Mouse (Mus musculus): ENCODE results near the gene Pdyn. TPM values are rescaled to one million over a fixed set of nuclear protein-coding genes. Genes with fewer than 3 reads are reported as not detected.

Pdyn gene
- polyA plus RNA-seq, 1 experiment from 2014 or later = 20.5 TPM

DNA sequence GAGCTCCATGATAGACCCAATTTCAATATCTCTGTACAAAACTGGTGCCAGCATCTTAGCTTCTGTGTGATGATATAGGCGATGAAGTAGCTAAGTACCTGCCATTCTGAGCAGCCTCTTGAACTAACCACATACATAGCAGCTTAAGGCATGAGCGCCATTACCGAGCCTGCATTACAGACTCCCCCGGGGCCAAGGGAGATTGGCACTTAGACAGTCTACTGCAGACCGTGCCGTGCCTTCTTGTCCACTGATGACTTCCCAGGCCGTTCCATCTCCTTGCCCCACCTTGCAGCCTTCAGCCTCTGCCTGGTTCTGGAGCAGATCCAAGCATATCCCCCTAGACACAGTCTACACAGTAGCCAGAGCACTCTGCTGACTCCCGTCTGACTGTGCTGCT is 7.0 kb downstream of the Pdyn start:
- H3K4me3 ChIP-seq (replicated peaks; ENCODE audit: low read length) = no peak overlapping the region
- no peaks in the 10 kb centered on the region for H3K4me1 ChIP-seq (replicated peaks; ENCODE audit: control insufficient read depth, insufficient read depth, low read length)
- H3K36me3 ChIP-seq (replicated peaks; ENCODE audit: control insufficient read depth, insufficient read depth) = no peaks in the 10 kb centered on the region
- 79% methylated on average over 8 of the region's 8 CpGs for WGBS
- H3K4me2 ChIP-seq (replicated peaks) = no peak overlapping the region
- no peak overlapping the region for H3K9ac ChIP-seq
- DNase-seq (ENCODE audit: low spot score) (no peak), ATAC-seq (ENCODE audit: low FRiP score) (no peak)
- no peaks in the 10 kb centered on the region; the same call in none of the 2 replicates for H3K27me3 ChIP-seq (ENCODE audit: control insufficient read depth, insufficient read depth, low read length)
- H3K9me3 ChIP-seq (ENCODE audit: control insufficient read depth, low read length) = no peaks in the 10 kb centered on the region
- no peak overlapping the region for H3K27ac ChIP-seq

- Histone ChIP-seq H3K27me3 (ENCODE audit: control insufficient read depth, insufficient read depth, low read length) (no peaks in the 10 kb centered on the region), H3K27ac (no peak overlapping the region), H3K4me2 (replicated peaks) (no peak overlapping the region), H3K4me1 (replicated peaks; ENCODE audit: control insufficient read depth, insufficient read depth, low read length) (no peaks in the 10 kb centered on the region), H3K36me3 (replicated peaks; ENCODE audit: control insufficient read depth, insufficient read depth) (no peaks in the 10 kb centered on the region), H3K4me3 (replicated peaks; ENCODE audit: low read length) (no peak overlapping the region), H3K9ac (no peak overlapping the region), H3K9me3 (ENCODE audit: control insufficient read depth, low read length) (no peaks in the 10 kb centered on the region)
- ATAC-seq (ENCODE audit: low FRiP score) (no peak), DNase-seq (ENCODE audit: low spot score) (no peak)
- WGBS = 83% methylated on average over 7 of the region's 7 CpGs
These were observed 9.9 kb downstream of the Pdyn start for GRCm38 (mm10) chr2:129689694-129690093.

GRCm38 (mm10) chr2:129688036-129688625 is 11.5 kb downstream of the Pdyn start:
- no peak overlapping the region for H3K9ac ChIP-seq
- H3K4me3 ChIP-seq (replicated peaks; ENCODE audit: low read length) = no peak overlapping the region
- ATAC-seq (ENCODE audit: low FRiP score) = no peak
- no peak overlapping the region for H3K27ac ChIP-seq
- no peak for DNase-seq (ENCODE audit: low spot score)
- no peaks in the 10 kb centered on the region for H3K36me3 ChIP-seq (replicated peaks; ENCODE audit: control insufficient read depth, insufficient read depth)
- no peak overlapping the region for H3K4me2 ChIP-seq (replicated peaks)
- H3K27me3 ChIP-seq (ENCODE audit: control insufficient read depth, insufficient read depth, low read length) = no peaks in the 10 kb centered on the region
- H3K4me1 ChIP-seq (replicated peaks; ENCODE audit: control insufficient read depth, insufficient read depth, low read length) = no peaks in the 10 kb centered on the region
- WGBS = 92% methylated on average over 28 of the region's 28 CpGs
- no peaks in the 10 kb centered on the region for H3K9me3 ChIP-seq (ENCODE audit: control insufficient read depth, low read length)

DNA sequence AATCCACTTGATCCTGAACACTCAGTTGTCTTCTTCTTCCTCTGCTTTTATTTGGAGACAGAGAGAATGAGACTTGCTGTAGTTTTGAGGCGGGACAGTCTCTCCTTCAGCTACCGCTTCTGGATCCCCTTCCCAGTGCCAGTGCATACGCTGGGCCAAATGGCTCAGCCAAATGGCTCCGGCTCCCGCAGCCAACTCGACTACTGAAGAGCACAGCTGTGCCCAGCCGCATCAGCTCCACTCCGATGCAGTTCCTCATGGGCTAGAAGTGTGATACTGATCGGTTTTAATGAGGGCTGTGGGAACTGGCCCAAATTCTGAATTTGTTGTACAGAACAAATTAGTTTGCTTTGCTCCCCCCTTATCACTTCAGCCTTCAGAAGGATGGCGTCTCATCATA is 12.7 kb downstream of the Pdyn start:
- DNase-seq (ENCODE audit: low spot score) = no peak

DNA sequence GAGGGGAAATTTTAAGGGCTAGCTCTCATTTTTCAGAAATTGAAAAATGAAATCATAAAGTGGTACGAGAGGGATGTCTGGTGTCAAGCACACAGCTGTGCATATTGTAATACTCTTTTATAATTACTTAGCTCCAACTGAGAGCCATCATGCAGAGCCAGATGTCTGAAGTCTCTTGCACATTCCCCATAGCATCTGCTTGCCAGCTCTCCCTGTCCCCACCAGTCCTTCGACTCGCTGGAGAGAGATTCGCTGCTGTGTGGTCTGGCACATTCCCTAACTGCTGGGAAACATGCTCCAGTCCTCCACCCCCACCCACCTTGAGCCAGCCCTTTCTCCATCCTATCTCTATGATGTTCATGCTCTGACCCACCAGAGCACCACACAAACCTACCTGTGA is 15.6 kb downstream of the Pdyn start:
- Histone ChIP-seq H3K9ac (no peak overlapping the region), H3K9me3 (ENCODE audit: control insufficient read depth, low read length) (no peaks in the 10 kb centered on the region), H3K4me3 (replicated peaks; ENCODE audit: low read length) (no peak overlapping the region), H3K36me3 (replicated peaks; ENCODE audit: control insufficient read depth, insufficient read depth) (no peaks in the 10 kb centered on the region), H3K4me2 (replicated peaks) (no peak overlapping the region), H3K27me3 (ENCODE audit: control insufficient read depth, insufficient read depth, low read length) (no peaks in the 10 kb centered on the region), H3K27ac (no peak overlapping the region), H3K4me1 (replicated peaks; ENCODE audit: control insufficient read depth, insufficient read depth, low read length) (no peaks in the 10 kb centered on the region)
- ATAC-seq (ENCODE audit: low FRiP score) (no peak; the same call in 1 of the 2 replicates), DNase-seq (ENCODE audit: low spot score) (no peak)
- WGBS = 68% methylated on average over 4 of the region's 4 CpGs

More for the DNA sequence above, 12.7 kb downstream of the Pdyn start:
- no peak overlapping the region for H3K27ac ChIP-seq
- 79% methylated on average over 10 of the region's 10 CpGs for WGBS
- H3K27me3 ChIP-seq (ENCODE audit: control insufficient read depth, insufficient read depth, low read length) = no peaks in the 10 kb centered on the region
- no peak overlapping the region for H3K9ac ChIP-seq
- H3K9me3 ChIP-seq (ENCODE audit: control insufficient read depth, low read length) = no peaks in the 10 kb centered on the region
- no peaks in the 10 kb centered on the region for H3K36me3 ChIP-seq (replicated peaks; ENCODE audit: control insufficient read depth, insufficient read depth)
- H3K4me1 ChIP-seq (replicated peaks; ENCODE audit: control insufficient read depth, insufficient read depth, low read length) = no peaks in the 10 kb centered on the region
- no peak overlapping the region for H3K4me3 ChIP-seq (replicated peaks; ENCODE audit: low read length)
- peak; percentile 40; the same call in 1 of the 2 replicates for ATAC-seq (ENCODE audit: low FRiP score)
- H3K4me2 ChIP-seq (replicated peaks) = no peak overlapping the region

GRCm38 (mm10) chr2:129680236-129680635 is 19.4 kb downstream of the Pdyn start:
- Histone ChIP-seq H3K4me2 (replicated peaks) (no peak overlapping the region), H3K4me1 (replicated peaks; ENCODE audit: control insufficient read depth, insufficient read depth, low read length) (no peaks in the 10 kb centered on the region), H3K27ac (no peak overlapping the region), H3K9ac (no peak overlapping the region), H3K36me3 (replicated peaks; ENCODE audit: control insufficient read depth, insufficient read depth) (no peaks in the 10 kb centered on the region), H3K4me3 (replicated peaks; ENCODE audit: low read length) (no peak overlapping the region), H3K27me3 (ENCODE audit: control insufficient read depth, insufficient read depth, low read length) (no peaks in the 10 kb centered on the region), H3K9me3 (ENCODE audit: control insufficient read depth, low read length) (no peaks in the 10 kb centered on the region)
- 92% methylated on average over 3 of the region's 3 CpGs for WGBS
- ATAC-seq (ENCODE audit: low FRiP score) = no peak
- no peak for DNase-seq (ENCODE audit: low spot score)

DNA sequence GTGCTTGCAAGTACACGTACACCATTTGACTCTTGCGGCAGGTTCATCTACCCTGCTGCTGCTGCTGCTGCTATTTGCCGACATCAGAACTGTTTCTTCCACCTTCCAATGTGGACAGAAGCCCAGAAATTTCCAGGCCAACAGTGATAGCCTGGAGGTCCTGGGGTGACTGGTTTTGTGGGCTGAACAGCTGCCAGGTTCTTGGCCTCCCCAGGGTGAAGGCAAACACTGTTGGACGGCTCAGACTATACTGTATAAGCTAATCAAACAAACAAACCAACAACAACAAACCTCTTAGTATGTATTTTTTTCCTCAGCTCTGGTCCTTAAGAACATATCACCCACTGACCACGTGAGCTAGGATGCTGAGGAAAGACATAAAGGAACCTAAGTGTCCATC is 20.6 kb downstream of the Pdyn start:
- 78% methylated on average over 5 of the region's 5 CpGs for WGBS
- no peak overlapping the region for H3K27ac ChIP-seq
- no peak for ATAC-seq (ENCODE audit: low FRiP score)

GRCm38 (mm10) chr2:129677664-129678063 is 22.0 kb downstream of the Pdyn start:
- Histone ChIP-seq H3K27ac (no peak overlapping the region), H3K4me3 (replicated peaks; ENCODE audit: low read length) (no peak overlapping the region), H3K27me3 (ENCODE audit: control insufficient read depth, insufficient read depth, low read length) (no peaks in the 10 kb centered on the region), H3K9ac (no peak overlapping the region), H3K4me1 (replicated peaks; ENCODE audit: control insufficient read depth, insufficient read depth, low read length) (no peaks in the 10 kb centered on the region), H3K36me3 (replicated peaks; ENCODE audit: control insufficient read depth, insufficient read depth) (no peaks in the 10 kb centered on the region), H3K9me3 (ENCODE audit: control insufficient read depth, low read length) (no peaks in the 10 kb centered on the region), H3K4me2 (replicated peaks) (no peak overlapping the region)
- 25% methylated on average over 2 of the region's 2 CpGs for WGBS
- DNase-seq (ENCODE audit: low spot score) = no peak
- no peak for ATAC-seq (ENCODE audit: low FRiP score)

More for the DNA sequence above, 20.6 kb downstream of the Pdyn start:
- H3K27me3 ChIP-seq (ENCODE audit: control insufficient read depth, insufficient read depth, low read length) = no peaks in the 10 kb centered on the region
- no peaks in the 10 kb centered on the region for H3K4me1 ChIP-seq (replicated peaks; ENCODE audit: control insufficient read depth, insufficient read depth, low read length)
- H3K4me3 ChIP-seq (replicated peaks; ENCODE audit: low read length) = no peak overlapping the region
- H3K36me3 ChIP-seq (replicated peaks; ENCODE audit: control insufficient read depth, insufficient read depth) = no peaks in the 10 kb centered on the region
- no peaks in the 10 kb centered on the region for H3K9me3 ChIP-seq (ENCODE audit: control insufficient read depth, low read length)
- DNase-seq (ENCODE audit: low spot score) = no peak
- no peak overlapping the region for H3K4me2 ChIP-seq (replicated peaks)
- H3K9ac ChIP-seq = no peak overlapping the region

DNA sequence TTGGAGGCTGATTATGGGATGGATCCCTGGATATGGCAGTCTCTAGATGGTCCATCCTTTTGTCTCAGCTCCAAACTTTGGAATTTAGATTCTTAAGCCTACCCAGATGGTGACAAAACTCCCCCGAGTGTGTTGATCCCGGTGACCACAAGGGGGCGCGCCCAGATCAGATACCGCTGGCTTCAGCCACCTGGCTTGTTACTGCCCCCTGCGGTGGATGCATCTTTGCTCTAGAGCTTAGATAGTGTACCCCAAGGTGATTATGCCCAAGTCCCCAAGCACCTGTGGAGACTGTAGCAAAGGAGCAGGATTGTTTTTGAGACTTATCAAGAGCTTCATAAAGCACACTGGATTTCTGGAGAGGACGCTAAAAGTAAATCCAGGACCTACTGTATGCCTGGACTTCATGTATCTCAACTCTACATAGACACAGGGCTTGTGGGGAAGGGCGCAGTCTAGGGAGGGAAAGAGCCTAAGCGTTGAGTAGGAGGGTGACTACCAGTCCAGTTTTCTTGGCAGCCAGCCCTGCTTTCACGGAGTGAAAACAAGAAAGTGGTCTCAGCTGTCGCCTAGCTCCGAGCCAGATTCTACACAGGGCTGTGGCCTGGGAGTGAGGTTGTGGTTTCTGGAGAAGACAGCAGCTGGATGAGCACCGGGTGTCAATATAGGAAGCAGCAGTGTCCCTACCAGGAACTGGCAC is 24.6 kb downstream of the Pdyn start:
- DNase-seq (ENCODE audit: low spot score) = peak; percentile 68
- ATAC-seq (ENCODE audit: low FRiP score) = 0 out of 2 replicates have a peak, but pooled peaks have one; percentile 43
- no peak overlapping the region for H3K9ac ChIP-seq
- H3K36me3 ChIP-seq (replicated peaks; ENCODE audit: control insufficient read depth, insufficient read depth) = no peaks in the 10 kb centered on the region
- no peaks in the 10 kb centered on the region for H3K9me3 ChIP-seq (ENCODE audit: control insufficient read depth, low read length)
- no peaks in the 10 kb centered on the region for H3K27me3 ChIP-seq (ENCODE audit: control insufficient read depth, insufficient read depth, low read length)
- no peak overlapping the region for H3K27ac ChIP-seq
- no peak overlapping the region for H3K4me3 ChIP-seq (replicated peaks; ENCODE audit: low read length)
- WGBS = 30% methylated on average over 13 of the region's 13 CpGs
- H3K4me1 ChIP-seq (replicated peaks; ENCODE audit: control insufficient read depth, insufficient read depth, low read length) = no peaks in the 10 kb centered on the region
- H3K4me2 ChIP-seq (replicated peaks) = no peak overlapping the region
